Mouse (Mus musculus): ENCODE data around the gene Clcn3. TPM values are rescaled to one million over a fixed set of nuclear protein-coding genes. Genes with fewer than 3 reads are reported as not detected.

Gene Clcn3
- polyA plus RNA-seq, 1 experiment: 4.2 TPM

GRCm38 (mm10) chr8:60868236-60868965, 114.7 kb downstream of the Clcn3 start:
- H3K4me3 ChIP-seq (replicated peaks): no peak overlapping the region

GRCm38 (mm10) chr8:60867468-60868115, 115.5 kb downstream of the Clcn3 start:
- TF ChIP-seq GATA1 (IDR thresholded peaks at IDR 0.05; ENCODE audit: low read length) (no peak), TAL1 (IDR thresholded peaks at IDR 0.05; ENCODE audit: low read length) (no peak)
- peaks cover 2% of the 10 kb centered on the region for H3K4me1 ChIP-seq (ENCODE audit: control insufficient read depth)
- no peak overlapping the region for H3K4me3 ChIP-seq (replicated peaks)

More at GRCm38 (mm10) chr8:60868236-60868965, 114.7 kb downstream of the Clcn3 start:
- TF ChIP-seq TAL1 (IDR thresholded peaks at IDR 0.05; ENCODE audit: low read length) (no peak), GATA1 (IDR thresholded peaks at IDR 0.05; ENCODE audit: low read length) (no peak)
- Histone ChIP-seq H3K36me3 (ENCODE audit: control insufficient read depth) (no peaks in the 10 kb centered on the region), H3K4me1 (ENCODE audit: control insufficient read depth) (peaks cover 2% of the 10 kb centered on the region), H3K9me3 (ENCODE audit: control insufficient read depth, low read length) (no peaks in the 10 kb centered on the region), H3K27me3 (ENCODE audit: control insufficient read depth) (peaks cover 16% of the 10 kb centered on the region)

GRCm38 (mm10) chr8:60865504-60866114, 117.5 kb downstream of the Clcn3 start:
- Histone ChIP-seq H3K4me3 (replicated peaks) (no peak overlapping the region), H3K4me1 (ENCODE audit: control insufficient read depth) (peaks cover 8% of the 10 kb centered on the region), H3K9me3 (ENCODE audit: control insufficient read depth, low read length) (no peaks in the 10 kb centered on the region), H3K36me3 (ENCODE audit: control insufficient read depth) (no peaks in the 10 kb centered on the region), H3K27me3 (ENCODE audit: control insufficient read depth) (peaks cover 4% of the 10 kb centered on the region)
- TF ChIP-seq TAL1 (IDR thresholded peaks at IDR 0.05; ENCODE audit: low read length): no peak
- TF ChIP-seq GATA1 (IDR thresholded peaks at IDR 0.05; ENCODE audit: low read length): no peak

More at GRCm38 (mm10) chr8:60867468-60868115, 115.5 kb downstream of the Clcn3 start:
- Histone ChIP-seq H3K36me3 (ENCODE audit: control insufficient read depth) (no peaks in the 10 kb centered on the region), H3K9me3 (ENCODE audit: control insufficient read depth, low read length) (no peaks in the 10 kb centered on the region), H3K27me3 (ENCODE audit: control insufficient read depth) (peaks cover 14% of the 10 kb centered on the region)

GRCm38 (mm10) chr8:60864875-60865274, 118.2 kb downstream of the Clcn3 start:
- H3K4me3 ChIP-seq (replicated peaks): no peak overlapping the region

GRCm38 (mm10) chr8:60861783-60862182, 121.3 kb downstream of the Clcn3 start:
- peaks cover 4% of the 10 kb centered on the region for H3K27me3 ChIP-seq (ENCODE audit: control insufficient read depth)
- TF ChIP-seq GATA1 (IDR thresholded peaks at IDR 0.05; ENCODE audit: low read length) (no peak), TAL1 (IDR thresholded peaks at IDR 0.05; ENCODE audit: low read length) (no peak)
- H3K36me3 ChIP-seq (ENCODE audit: control insufficient read depth): no peaks in the 10 kb centered on the region
- no peaks in the 10 kb centered on the region for H3K9me3 ChIP-seq (ENCODE audit: control insufficient read depth, low read length)
- peaks cover 33% of the 10 kb centered on the region for H3K4me1 ChIP-seq (ENCODE audit: control insufficient read depth)
- H3K4me3 ChIP-seq (replicated peaks): no peak overlapping the region

More at GRCm38 (mm10) chr8:60864875-60865274, 118.2 kb downstream of the Clcn3 start:
- TF ChIP-seq TAL1 (IDR thresholded peaks at IDR 0.05; ENCODE audit: low read length): no peak
- no peak for TF ChIP-seq GATA1 (IDR thresholded peaks at IDR 0.05; ENCODE audit: low read length)
- Histone ChIP-seq H3K27me3 (ENCODE audit: control insufficient read depth) (peaks cover 4% of the 10 kb centered on the region), H3K4me1 (ENCODE audit: control insufficient read depth) (peaks cover 16% of the 10 kb centered on the region), H3K9me3 (ENCODE audit: control insufficient read depth, low read length) (no peaks in the 10 kb centered on the region), H3K36me3 (ENCODE audit: control insufficient read depth) (no peaks in the 10 kb centered on the region)

GRCm38 (mm10) chr8:60860749-60861148, 122.4 kb downstream of the Clcn3 start:
- Histone ChIP-seq H3K4me1 (ENCODE audit: control insufficient read depth) (peaks cover 33% of the 10 kb centered on the region), H3K36me3 (ENCODE audit: control insufficient read depth) (no peaks in the 10 kb centered on the region), H3K4me3 (replicated peaks) (no peak overlapping the region), H3K9me3 (ENCODE audit: control insufficient read depth, low read length) (no peaks in the 10 kb centered on the region), H3K27me3 (ENCODE audit: control insufficient read depth) (peaks cover 4% of the 10 kb centered on the region)
- TF ChIP-seq TAL1 (IDR thresholded peaks at IDR 0.05; ENCODE audit: low read length) (no peak), GATA1 (IDR thresholded peaks at IDR 0.05; ENCODE audit: low read length) (no peak)

Other genes starting within 250 kb of the Clcn3 start
- gene Hpf1, start 92.9 kb downstream of the Clcn3 start, polyA plus RNA-seq (2012): 0.84 and 1.7 TPM in 2 replicates
- gene Nek1, start 9.9 kb upstream of the Clcn3 start, polyA plus RNA-seq (2012): 0.06 and 0.07 TPM in 2 replicates
- 0.01 and 0.02 TPM in 2 replicates for gene Sh3rf1, start 240.6 kb upstream of the Clcn3 start, polyA plus RNA-seq (2012)

Data from erythroblast, embryonic 14.5 days (primary cell).